Mouse (Mus musculus): ENCODE measurements around the gene Fcgr1.
"Not testable (repeated sequence)": the region's sequence is repeated elsewhere in the genome, so short reads cannot be mapped to it uniquely, and the experiment has no call there.

Gene Fcgr1

DNA sequence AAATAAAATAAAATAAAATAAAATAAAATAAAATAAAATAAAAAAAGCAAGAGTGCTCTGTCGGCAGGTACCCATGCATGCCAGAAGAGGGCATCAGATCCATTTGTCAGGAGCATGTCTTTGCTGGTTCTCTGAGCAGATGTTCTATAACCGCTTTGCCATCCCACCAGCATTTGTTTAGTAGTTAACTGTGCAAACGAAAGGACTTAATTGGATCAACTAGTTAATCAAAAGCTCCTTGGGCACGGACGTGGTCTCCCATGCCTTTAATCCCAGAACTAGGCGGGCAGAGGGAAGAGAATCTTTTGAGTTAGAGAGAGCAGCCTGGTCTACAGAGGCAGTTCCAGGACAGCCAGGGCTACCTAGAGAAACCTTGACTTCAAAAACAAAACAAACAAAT, 33.4 kb upstream of the Fcgr1 start:
- no peak for DNase-seq (ENCODE audit: low spot score)

DNA sequence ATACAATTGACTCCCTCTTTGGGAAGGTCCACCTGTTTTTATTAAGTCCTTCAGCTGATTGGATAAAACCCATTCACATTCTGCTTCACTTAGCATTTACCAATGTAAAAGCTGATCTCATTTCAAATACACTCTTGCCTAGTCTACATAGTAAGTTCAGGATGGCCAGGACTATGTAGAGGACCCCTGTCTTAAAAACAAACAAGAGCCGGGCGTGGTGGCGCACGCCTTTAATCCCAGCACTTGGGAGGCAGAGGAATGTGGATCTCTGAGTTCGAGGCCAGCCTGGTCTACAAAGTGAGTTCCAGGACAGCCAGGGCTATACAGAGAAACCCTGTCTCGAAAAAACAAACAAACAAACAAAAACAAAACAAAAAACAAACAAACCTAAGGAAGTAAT, 30.0 kb upstream of the Fcgr1 start:
- not testable (repeated sequence) for DNase-seq (ENCODE audit: low spot score)

DNA sequence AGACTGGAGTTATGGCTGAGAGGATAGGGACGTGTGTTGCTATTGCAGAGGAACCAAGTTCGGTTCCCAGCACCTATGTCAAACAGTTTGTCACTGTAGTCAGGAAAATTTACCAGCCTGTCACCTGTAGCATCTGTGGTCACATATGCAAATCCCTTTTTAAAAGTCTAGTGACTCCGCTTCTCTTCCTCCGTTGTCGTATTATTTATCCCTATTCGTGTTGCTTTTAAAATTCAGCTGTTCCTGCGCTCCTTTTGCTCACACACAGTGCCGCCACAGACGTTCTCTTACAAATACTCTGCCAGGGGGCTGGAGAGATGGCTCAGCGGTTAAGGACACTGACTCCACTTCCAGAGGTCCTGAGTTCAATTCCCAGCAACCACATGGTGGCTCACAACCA, 28.8 kb upstream of the Fcgr1 start:
- no peak for DNase-seq (ENCODE audit: low spot score)

DNA sequence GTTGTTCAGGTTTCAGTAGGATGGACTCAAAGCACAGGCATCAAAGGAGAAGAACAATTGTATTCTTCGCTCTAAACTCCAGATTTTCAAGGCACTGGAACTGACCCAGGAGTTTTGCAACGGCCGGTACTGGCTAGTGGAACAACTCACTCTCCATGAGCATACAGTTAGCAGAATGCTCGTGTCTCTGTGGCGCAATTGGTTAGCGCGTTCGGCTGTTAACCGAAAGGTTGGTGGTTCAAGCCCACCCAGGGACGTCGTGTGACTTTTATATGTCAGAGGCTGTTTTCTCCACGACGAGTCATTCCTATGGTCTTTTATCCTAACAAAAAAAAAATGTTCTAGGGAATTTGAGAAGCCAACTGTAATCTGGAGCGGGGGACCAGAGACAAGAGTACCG, 28.1 kb upstream of the Fcgr1 start:
- no peak for DNase-seq (ENCODE audit: low spot score)

DNA sequence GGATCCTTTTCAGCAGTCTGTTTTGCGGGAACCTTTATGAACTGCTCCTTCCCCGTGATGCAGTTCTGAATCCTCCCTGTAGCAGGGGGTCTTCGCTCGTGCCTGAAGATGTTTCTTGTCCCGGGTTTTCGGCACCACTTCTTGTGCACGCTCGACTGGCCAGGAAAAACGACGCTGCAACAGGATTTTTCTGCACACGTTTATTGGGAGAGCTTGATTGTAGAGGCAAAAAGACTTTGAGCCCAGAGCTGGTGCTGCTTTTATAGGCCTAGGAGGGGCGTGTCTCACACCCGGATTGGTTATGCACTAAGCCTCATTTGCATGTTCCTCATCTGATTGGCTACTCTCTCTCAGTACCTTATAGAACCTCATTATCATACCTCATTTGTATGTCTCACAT, 26.2 kb upstream of the Fcgr1 start:
- not testable (repeated sequence) for DNase-seq (ENCODE audit: low spot score)

DNA sequence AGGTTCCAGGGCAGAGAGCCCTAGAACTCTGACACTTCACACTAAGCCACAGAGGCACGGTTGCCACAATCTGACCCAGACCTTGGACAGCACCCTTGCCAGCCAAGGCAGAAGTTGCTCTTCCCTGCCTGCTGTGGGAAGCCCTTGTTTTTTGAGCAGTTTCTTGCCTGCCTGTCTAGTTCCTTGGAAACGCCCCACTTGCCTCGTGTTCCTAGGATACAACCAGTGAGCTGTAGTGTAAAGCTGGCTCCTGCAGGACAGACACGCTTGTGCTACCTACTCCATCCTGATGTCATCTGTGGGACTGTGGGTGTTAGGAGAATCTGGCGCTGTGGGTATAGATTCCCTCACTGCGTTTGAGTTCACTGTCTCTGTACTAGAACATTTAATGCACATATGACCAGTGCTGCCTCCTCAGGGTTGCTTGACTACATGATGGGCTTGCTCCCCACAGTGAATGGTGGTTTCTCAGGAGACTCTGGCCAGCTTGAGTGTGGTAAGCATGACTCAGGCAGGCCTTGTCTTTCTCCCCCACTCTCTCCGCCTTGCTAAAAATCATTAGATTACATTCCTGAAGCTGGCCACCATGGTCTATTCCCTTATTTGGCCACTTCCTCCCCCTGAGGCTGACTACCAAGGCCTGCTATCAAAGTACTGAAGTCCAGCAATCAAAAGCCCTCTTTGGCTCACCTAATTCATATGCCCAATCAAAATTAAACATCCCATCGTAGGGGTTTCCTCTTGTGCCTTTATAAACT, 18.8 kb upstream of the Fcgr1 start:
- DNase-seq (ENCODE audit: low spot score), result no peak

DNA sequence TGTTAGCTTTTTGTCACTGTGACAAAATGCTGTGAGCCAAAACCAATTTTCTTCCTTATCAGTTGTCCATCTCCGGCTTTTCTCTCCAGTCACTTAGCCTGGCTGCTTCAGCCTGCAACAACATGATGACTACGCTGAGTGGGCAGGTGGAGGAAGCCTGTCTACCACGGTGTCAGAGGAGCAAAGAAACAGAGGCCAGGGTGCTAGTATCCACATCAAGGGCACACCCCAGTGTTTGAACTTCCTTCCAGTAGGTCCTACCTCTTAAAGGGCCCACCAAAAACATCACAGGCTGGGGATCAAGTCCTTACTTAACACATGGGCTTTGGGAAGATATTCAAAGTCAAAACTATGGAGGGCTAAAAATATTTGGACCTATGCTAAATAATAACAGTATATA, 15.7 kb upstream of the Fcgr1 start:
- DNase-seq (ENCODE audit: low spot score), result no peak

DNA sequence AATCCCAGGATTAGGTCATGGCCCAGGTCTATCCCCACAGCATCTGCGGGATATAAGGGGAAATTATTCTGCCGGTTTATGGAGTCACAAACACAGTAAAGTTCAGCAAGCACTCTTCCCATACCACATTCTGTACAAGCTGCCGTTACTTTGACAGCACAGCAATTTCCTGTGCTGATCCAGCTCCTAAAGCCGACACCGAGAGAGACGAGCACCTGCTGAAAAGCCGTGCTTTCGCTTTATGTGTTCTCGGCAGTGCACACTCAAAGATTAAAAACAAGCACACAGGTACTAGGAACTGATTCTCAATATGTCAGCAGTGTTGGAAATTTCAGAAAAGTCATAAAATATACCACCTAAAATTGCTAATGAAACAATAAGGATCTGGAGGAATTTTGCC, 12.7 kb upstream of the Fcgr1 start:
- DNase-seq (ENCODE audit: low spot score), result no peak

DNA sequence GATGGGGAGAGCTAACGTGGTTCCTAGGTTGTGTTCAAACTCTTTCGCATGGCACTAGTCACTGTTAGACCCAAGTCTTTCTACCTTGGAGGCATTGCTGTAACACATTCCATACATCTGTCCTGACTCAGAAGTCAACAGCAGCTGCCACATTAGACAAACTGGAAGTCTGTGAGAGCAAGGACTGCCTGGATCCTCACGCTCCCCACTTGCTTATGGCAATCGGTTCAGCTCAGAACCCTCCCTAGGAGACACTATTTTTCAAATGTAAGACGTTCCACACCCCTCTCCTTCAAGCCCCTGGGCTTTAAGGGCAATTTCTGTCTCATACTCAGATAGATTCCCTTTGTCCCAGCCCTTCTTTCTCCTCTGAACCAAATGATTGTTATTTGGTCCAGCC, 8.3 kb upstream of the Fcgr1 start:
- no peak for DNase-seq (ENCODE audit: low spot score)

DNA sequence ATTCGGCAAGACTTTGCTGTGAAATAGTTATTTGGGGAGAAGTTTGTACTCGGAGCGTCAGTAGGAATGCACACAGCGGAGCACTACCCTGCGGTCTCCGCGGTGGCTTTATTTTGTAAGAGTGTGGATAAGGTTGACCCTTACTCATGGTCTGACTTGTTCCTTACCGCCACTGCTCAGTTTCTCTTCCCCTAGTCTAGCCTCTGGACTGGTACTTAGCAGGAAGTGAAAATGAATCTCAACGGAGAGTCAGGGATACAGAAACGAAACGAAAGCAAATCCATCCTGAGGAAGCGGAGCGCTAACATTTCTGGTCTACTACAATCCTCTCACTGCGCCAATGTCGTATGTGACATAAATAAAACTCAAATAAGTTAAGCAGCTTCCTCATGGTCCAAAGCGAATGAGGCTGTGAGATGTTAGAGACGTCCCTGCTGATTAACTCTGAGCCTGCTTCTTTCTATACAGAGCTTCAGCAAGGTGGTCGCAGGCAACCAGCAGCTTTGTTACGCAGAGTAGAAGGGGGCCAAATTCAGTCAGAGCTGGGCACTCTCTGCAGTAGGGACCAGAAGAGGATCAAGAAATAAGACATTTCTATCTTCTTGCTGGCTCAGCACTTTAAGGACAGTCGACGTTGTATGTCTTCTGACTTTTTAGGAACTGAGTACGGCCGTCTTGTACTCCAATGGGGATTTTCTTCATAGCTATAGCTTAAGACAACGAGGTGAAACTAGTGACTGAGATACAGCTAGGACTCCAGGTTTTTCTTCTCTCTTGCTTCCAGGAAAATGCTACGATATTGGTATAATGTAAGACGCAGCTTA, 7.1 kb upstream of the Fcgr1 start:
- no peak for DNase-seq (ENCODE audit: low spot score)

DNA sequence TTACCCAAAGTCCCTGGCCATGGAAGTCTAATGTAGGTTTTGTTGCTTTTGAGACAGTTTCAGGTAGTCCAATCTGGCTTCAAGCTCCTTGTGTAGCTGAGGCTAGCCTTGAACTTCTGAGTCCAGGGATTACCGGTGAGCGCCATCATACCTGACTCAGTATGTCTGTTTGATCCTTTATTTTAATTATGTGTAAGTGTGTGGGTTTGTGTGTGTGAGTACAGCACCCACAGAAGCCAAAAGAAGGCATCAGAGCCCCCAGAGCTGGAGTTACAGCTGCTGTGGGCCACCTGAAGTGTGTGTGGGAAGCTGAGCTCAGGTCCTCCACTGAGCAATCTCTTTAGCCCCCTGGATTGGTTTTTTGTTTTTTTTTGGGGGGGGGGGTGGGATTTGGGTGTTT, 5.8 kb upstream of the Fcgr1 start:
- DNase-seq (ENCODE audit: low spot score), result no peak

DNA sequence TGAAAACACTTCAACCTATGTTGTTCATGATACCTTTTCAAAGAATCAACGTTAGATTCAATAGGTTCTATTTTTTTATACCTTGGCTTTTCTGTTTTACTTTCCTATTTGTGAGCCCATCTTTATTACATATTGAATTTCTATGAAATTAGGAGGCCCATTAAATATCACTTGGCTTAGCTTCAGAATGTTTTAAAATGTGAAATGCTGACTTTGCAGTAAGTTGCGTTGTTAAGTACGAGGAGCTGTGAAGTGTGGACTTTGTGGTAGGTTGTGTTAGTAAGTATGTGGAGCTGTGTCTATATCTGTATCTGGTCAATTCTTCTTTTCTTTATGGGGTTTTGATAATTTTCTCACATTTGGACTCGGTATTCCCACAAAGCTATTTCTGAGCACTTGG, 4.6 kb upstream of the Fcgr1 start:
- DNase-seq (ENCODE audit: low spot score), result no peak

DNA sequence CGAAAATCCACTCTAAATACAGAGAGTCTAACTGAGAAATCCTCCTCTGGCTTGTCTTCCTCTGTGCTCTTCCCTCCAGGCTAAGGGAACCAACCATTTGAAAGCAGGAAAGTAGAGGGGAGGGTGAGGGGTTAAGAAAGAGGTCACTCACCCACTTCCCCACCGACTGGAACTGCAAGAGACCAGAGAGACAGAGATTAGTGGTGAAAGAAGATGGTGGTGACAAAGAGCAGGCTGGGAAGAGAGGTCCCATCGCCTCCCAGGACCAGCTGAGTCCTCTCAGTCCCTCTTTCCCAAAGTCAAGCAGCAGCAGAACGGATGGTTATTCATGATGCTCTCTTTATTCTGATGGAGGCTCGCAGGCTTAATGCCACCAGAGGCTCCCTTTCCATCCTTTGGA, 401 bp downstream of the Fcgr1 start:
- no peak for DNase-seq (ENCODE audit: low spot score)

DNA sequence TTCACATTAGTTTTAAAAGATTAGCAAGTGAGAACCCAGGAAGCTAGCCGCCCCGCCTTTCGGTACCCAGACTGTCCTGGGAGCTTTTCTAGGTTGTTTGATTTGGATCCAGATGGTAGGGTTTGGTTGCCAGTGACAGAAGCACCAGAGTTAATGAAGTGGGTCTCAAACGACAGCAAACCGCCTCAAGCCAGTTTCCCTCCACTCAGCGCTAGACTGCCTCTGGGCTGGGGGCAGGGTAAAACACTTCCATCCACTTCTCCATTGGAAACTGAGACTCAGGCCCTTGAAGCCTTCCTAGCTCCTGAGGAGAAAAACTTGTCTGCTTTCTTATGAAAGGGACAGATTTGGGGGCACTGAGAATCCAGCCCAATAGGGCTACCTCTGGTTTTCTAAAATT, 1.1 kb downstream of the Fcgr1 start:
- DNase-seq (ENCODE audit: low spot score), result no peak

DNA sequence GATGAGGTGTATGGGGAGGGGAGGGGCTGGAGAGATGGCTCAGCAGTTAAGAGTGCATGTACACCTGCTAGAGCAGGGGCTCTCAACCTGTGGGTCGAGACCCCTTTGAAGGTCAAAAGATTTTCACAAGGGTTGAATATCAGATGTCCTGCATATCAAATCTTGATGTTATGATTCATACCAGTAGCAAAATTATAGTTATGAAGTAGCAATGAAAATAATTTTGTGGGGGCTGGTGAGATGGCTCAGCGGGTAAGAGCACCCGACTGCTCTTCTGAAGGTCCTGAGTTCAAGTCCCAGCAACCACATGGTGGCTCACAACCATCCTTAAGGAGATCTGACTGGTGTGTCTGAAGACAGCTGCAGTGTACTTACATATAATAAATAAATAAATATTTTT, 3.0 kb downstream of the Fcgr1 start:
- not testable (repeated sequence) for DNase-seq (ENCODE audit: low spot score)

DNA sequence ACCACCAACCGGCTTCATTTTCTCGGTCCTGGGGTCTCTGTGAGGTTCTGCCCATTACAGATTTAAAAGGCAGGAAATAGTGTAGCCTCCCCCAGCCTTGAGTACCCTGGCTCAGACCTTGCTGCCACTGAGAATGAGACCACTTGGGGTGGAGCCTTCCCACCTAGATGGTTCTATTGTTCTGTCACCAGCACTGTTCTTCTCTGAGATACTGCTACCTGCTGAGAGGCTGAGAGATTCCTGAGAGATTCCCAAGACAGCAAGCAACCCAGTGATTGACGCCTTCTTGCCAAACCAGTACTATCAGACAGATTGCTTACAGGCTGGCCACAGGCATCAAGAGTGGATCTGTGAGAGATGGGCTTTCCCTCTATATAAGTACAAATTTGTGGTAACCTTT, 4.6 kb downstream of the Fcgr1 start:
- DNase-seq (ENCODE audit: low spot score), result no peak

DNA sequence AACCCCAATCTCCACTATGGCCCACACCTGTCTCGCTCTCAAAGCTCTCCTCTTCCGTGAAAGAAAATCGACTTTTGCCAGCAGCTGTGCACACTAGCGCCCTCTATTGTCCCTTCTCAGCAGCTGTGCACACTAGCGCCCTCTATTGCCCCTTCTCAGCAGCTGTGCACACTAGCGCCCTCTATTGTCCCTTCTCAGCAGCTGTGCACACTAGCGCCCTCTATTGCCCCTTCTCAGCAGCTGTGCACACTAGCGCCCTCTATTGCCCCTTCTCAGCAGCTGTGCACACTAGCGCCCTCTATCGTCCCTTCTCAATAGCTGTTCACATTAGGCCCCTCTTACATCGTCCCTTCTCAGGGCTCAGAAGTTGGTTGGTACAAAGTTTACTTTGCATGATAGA, 6.4 kb downstream of the Fcgr1 start:
- not testable (repeated sequence) for DNase-seq (ENCODE audit: low spot score)

DNA sequence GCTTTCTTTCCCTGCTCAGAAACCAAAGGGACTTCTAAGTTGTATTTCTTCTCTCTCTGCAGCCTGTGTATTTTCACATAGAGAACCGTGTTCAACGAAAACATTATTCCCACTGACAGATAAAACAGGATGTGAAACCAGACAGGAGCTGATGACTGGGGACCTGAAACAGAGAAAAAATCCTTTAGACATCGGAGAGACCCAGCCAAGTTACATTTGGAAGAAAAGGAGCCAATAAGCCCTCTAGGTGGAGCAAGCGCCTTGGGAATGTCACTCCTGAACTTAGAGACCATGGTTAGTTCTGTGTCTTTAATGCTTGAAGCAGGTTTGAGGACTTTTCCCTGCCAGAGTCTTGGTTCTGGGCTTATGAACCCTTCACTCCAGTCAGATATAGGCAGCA, 9.3 kb downstream of the Fcgr1 start:
- no peak for DNase-seq (ENCODE audit: low spot score)

DNA sequence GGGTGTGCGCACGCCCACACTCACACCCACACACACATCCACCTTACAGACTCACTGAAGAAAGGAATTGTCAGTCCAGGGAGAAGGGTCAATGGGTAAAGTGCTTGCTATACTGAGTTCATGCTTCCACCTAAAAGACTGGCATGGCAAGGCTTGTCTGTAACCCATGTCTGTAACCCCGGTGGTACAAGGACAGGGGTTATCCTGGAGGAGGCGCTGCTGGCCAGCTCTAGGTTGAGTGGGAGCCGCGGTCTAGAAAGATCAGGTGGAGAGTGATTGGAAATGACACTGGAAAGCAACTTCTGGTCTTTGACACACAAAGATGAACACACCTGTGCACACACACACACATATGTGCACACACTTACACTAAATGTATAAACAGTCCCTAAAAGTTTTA, 13.1 kb downstream of the Fcgr1 start:
- no peak for DNase-seq (ENCODE audit: low spot score)

DNA sequence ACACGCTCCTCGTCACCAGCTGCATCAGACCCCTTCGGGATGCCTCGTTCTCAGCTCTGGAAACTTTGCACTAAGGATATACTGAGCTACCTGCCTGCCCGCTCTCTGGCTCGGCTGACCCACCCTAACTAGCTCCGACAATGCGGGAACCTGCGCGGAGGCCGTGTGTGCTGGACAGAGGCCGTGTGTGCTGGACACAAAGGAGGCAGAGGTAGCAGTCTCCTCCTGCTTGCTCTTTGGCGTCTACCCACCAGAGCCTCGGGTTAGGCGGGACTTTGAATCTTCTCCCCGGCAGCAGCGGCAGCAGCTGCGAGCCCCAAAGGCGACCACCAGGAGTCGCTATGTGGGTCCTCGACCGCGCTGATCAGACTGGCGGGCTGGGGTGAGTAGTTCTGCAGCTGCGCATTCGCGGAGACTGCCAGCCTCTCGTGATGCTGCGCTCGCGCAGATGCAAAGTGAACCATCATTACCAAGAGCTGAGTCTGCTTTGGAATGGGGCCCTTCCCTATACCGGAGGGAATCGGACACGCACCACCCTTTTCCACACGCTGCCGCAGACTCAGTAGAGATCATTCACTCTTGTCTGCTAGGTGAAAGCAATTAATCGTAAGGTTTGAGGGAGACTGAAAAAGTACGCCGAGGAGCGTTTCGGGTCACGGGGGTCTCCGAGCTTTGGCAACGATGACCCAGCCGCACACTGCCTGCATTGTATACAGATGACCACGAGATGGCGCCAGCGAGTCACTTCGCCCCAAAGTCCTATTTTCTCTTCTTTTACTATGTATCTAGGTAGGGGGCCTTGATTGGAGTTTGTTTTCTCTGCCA, 15.8 kb downstream of the Fcgr1 start:
- peak; percentile 92 for DNase-seq (ENCODE audit: low spot score)

DNA sequence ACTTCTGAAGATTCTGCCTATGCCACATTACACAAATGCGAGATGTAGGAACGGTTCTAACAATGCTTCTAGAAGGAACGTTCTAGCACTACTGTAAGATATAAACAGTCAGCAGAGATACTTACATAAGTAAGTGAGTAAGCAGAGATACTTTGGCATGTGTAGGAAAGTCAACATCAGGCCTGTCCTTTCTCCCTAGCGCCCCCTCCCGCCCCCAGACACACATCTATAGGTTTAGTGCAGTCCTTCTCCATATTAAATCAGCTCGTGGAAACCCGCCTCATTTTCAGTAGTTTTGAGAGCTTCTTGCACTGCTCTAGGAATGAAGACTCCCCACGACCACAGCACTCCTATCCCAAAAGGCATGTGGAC, 16.4 kb downstream of the Fcgr1 start:
- DNase-seq (ENCODE audit: low spot score), result no peak

DNA sequence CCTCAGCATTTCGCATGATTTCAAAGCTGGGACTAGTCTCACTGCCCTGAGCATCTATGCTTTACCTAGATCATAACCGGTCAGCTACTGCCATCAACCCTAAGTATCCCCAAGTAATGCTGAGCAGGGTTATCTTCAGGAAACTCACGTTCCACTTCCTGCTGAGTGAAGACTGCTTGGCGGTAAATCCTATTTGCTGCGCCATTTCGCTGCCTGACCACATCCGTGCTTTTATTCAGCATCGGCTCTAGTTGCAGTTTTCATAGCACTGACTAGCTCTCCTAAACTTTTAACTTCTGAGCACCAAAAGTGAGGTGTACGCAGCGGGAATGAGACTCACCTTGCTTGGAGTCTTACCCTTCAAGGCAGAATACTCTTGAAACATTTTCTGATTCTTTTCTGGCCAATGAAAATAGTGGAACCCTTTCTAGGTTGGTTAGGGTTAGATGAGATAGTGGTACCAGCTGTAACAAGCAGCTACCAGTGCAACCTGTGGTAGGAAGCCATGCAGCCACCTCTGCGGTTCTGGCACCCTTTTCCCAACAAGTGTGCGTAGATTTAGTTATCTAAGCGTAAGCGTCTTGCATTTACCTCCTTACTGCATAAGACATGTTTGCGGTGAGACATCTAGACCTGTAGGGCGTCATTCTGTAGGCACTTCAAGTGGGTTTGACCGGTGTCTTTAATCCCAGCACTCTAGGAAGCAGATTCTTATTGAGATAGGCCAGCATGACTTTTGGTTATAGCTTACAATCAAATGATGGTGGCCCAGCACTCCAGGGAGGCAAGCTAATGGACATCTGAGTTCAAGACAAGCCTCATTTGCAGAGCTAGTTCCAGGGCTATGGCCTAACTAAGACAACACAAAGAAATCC, 19.9 kb downstream of the Fcgr1 start:
- no peak for DNase-seq (ENCODE audit: low spot score)

Measured in urinary bladder, postnatal 14 days (tissue).